Mouse (Mus musculus) B cell, adult 62 days (primary cell): Measurements from ENCODE around the gene Nab1. TPM values are rescaled to one million over a fixed set of nuclear protein-coding genes. Genes with fewer than 3 reads are reported as not detected.

Experiments
- total RNA-seq: library from RNA; stranded (reverse); gene quantifications from 4 replicates; pipeline ENCODE4 v1.2.4, GENCODE M21; 2023

The Nab1 gene
- 51.1 to 64.6 TPM (median 56.4 TPM) in 4 replicates for total RNA-seq

GRCm38 (mm10) chr1:52500314-52500981 lies at the start of gene Nab1:
Gene Nab1, minus strand, starts transcription at chr1:52500679.

Other genes starting within 250 kb of the Nab1 start
- 40.7 to 49.3 TPM (median 46.0 TPM) in 4 replicates for gene Nemp2, start 130.0 kb upstream of the Nab1 start, total RNA-seq
- gene Mfsd6, start 226.8 kb upstream of the Nab1 start, total RNA-seq: 6.6 to 7.6 TPM (median 6.7 TPM) in 4 replicates